Mouse (Mus musculus) E14TG2a.4 (cell line): Measurements from ENCODE around the gene Slc35c2.

ENCODE experiments used
- CTCF ChIP-seq: conservative IDR thresholded peaks from 2 replicates; pipeline ENCODE4 v1.5.1; 2014; ENCODE audit warnings: low read length
- NANOG ChIP-seq: IDR thresholded peaks from 2 replicates; pipeline ENCODE4 v1.6.1; 2014; ENCODE audit warnings: borderline replicate concordance, low read length, mixed read lengths

GRCm38 (mm10) chr2:165297429-165297828, 9.8 kb upstream of the Slc35c2 start:
- TF ChIP-seq NANOG, result no peak
- no peak for TF ChIP-seq CTCF
